Mouse (Mus musculus): ENCODE measurements around the gene Tgfb1i1. TPM values are rescaled to one million over a fixed set of nuclear protein-coding genes. Genes with fewer than 3 reads are reported as not detected.

Gene Tgfb1i1
- polyA plus RNA-seq, 1 experiment from 2014 or later, result 111 TPM

DNA sequence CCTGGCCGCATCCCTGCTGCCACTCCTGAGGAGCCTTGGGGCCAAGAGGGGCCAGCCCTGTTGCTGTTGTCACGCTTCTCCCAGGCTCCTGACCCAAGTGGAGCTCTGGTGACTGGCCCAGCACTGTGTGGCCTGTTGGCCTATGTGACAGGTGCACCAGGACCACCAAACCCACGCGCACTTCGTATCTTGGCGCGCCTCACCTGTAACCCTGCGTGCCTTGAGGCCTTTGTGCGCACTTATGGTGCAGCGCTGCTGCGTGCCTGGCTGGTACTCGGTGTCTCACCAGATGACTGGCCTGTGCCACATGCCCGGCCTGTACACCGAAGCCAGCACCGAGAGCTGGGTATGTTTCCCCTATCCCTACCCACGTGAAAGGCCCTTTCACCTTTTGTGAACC is 4.3 kb upstream of the Tgfb1i1 start:
- Histone ChIP-seq H3K4me3 (ENCODE audit: low read depth, low read length) (no peak overlapping the region), H3K27me3 (replicated peaks; ENCODE audit: control insufficient read depth, insufficient read depth, low read length) (no peaks in the 10 kb centered on the region), H3K9ac (ENCODE audit: low read depth, low read length) (no peak overlapping the region), H3K4me2 (replicated peaks; ENCODE audit: low read depth) (no peak overlapping the region), H3K4me1 (replicated peaks; ENCODE audit: control insufficient read depth, insufficient read depth, low read length) (no peaks in the 10 kb centered on the region), H3K27ac (ENCODE audit: low read depth, low read length) (no peak overlapping the region), H3K9me3 (ENCODE audit: control insufficient read depth) (no peaks in the 10 kb centered on the region), H3K36me3 (ENCODE audit: control insufficient read depth, insufficient read depth) (peaks cover 48% of the 10 kb centered on the region)
- WGBS, result 93% methylated on average over 16 of the region's 16 CpGs
- no peak for TF ChIP-seq CTCF (IDR thresholded peaks at IDR 0.05; ENCODE audit: low read depth)
- no peak for ATAC-seq

GRCm38 (mm10) chr7:128243921-128244320 is 2.7 kb upstream of the Tgfb1i1 start:
- Histone ChIP-seq H3K27ac (ENCODE audit: low read depth, low read length) (no peak overlapping the region), H3K4me3 (ENCODE audit: low read depth, low read length) (no peak overlapping the region), H3K4me2 (replicated peaks; ENCODE audit: low read depth) (no peak overlapping the region), H3K4me1 (replicated peaks; ENCODE audit: control insufficient read depth, insufficient read depth, low read length) (no peaks in the 10 kb centered on the region), H3K27me3 (replicated peaks; ENCODE audit: control insufficient read depth, insufficient read depth, low read length) (no peaks in the 10 kb centered on the region), H3K36me3 (ENCODE audit: control insufficient read depth, insufficient read depth) (peaks cover 48% of the 10 kb centered on the region), H3K9ac (ENCODE audit: low read depth, low read length) (no peak overlapping the region), H3K9me3 (ENCODE audit: control insufficient read depth) (no peaks in the 10 kb centered on the region)
- 74% methylated on average over 10 of the region's 10 CpGs for WGBS
- no peak for ATAC-seq
- TF ChIP-seq CTCF (IDR thresholded peaks at IDR 0.05; ENCODE audit: low read depth), result no peak

DNA sequence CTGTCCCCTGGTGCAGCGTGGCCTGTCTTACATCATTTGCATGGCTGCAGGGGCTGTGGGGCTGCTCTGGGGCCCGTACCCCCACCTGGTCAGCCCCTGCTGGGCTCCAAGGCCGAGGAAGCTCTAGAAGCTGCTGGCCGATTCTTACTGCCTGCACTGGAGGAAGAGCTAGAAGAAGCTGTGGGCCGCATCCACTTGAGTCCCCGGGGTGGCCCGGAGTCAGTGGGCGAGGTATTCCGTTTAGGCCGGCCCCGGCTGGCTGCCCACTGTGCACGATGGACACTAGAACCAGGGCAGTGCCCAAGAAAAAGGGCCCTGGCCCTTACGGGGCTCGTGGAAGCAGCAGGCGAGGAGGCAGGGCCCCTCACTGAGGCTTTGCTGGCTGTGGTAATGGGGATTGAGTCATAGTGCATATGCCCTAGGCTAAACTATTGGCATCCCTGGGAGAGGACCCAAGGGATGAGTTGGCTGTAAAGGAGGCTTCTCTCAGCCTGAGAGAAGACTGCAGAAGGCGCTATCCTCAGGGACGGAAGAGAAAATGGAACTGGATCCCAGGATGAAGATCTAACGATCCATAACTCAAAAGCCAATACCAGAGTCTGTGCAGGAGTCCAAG is 2.1 kb upstream of the Tgfb1i1 start:
- Histone ChIP-seq H3K27me3 (replicated peaks; ENCODE audit: control insufficient read depth, insufficient read depth, low read length) (no peaks in the 10 kb centered on the region), H3K36me3 (ENCODE audit: control insufficient read depth, insufficient read depth) (peaks cover 47% of the 10 kb centered on the region), H3K4me3 (ENCODE audit: low read depth, low read length) (no peak overlapping the region), H3K9me3 (ENCODE audit: control insufficient read depth) (no peaks in the 10 kb centered on the region), H3K4me1 (replicated peaks; ENCODE audit: control insufficient read depth, insufficient read depth, low read length) (no peaks in the 10 kb centered on the region), H3K4me2 (replicated peaks; ENCODE audit: low read depth) (no peak overlapping the region), H3K27ac (ENCODE audit: low read depth, low read length) (no peak overlapping the region), H3K9ac (ENCODE audit: low read depth, low read length) (no peak overlapping the region)
- TF ChIP-seq CTCF (IDR thresholded peaks at IDR 0.05; ENCODE audit: low read depth), result no peak
- ATAC-seq, result no peak
- WGBS, result 93% methylated on average over 18 of the region's 18 CpGs

DNA sequence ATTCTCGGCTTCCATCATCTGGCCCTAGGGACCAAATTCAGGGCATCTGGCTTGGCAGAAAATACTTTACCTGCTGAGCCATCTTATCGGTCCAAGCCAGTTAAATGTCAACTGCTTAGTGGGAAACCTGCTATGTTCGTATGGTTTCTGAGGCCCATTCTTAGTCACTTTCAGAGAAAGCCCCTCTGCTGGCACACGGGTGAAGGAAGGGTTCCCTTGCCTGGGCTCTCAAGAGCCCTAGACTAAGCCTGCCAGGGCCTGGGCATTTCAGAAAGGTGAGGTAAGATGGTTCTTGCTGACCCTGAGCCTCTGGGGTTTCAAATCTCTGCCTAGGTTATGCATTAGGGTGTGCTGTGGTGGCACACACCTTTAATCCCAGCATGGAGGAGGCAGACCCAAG is 1.1 kb upstream of the Tgfb1i1 start:
- no peaks in the 10 kb centered on the region for H3K27me3 ChIP-seq (replicated peaks; ENCODE audit: control insufficient read depth, insufficient read depth, low read length)
- TF ChIP-seq CTCF (IDR thresholded peaks at IDR 0.05; ENCODE audit: low read depth), result no peak
- H3K9me3 ChIP-seq (ENCODE audit: control insufficient read depth), result no peaks in the 10 kb centered on the region
- 0 out of 2 replicates have a peak, but pooled peaks cover 3% of the 10 kb centered on the region for H3K4me1 ChIP-seq (replicated peaks; ENCODE audit: control insufficient read depth, insufficient read depth, low read length)
- H3K4me3 ChIP-seq (ENCODE audit: low read depth, low read length), result no peak overlapping the region
- no peak overlapping the region for H3K9ac ChIP-seq (ENCODE audit: low read depth, low read length)
- no peak overlapping the region for H3K4me2 ChIP-seq (replicated peaks; ENCODE audit: low read depth)
- peaks cover 40% of the 10 kb centered on the region for H3K36me3 ChIP-seq (ENCODE audit: control insufficient read depth, insufficient read depth)
- ATAC-seq, result no peak
- WGBS, result 91% methylated on average over 4 of the region's 4 CpGs
- no peak overlapping the region for H3K27ac ChIP-seq (ENCODE audit: low read depth, low read length)

- H3K36me3 ChIP-seq (ENCODE audit: control insufficient read depth, insufficient read depth), result peaks cover 25% of the 10 kb centered on the region
- 0 out of 2 replicates have a peak, but pooled peaks cover 5% of the 10 kb centered on the region for H3K4me1 ChIP-seq (replicated peaks; ENCODE audit: control insufficient read depth, insufficient read depth, low read length)
- no peaks in the 10 kb centered on the region for H3K27me3 ChIP-seq (replicated peaks; ENCODE audit: control insufficient read depth, insufficient read depth, low read length)
- peak; percentile 85 for TF ChIP-seq CTCF (IDR thresholded peaks at IDR 0.05; ENCODE audit: low read depth)
- peak overlapping the region; percentile 65 for H3K9ac ChIP-seq (ENCODE audit: low read depth, low read length)
- ATAC-seq, result peak; percentile 50; the same call in 1 of the 2 replicates
- no peaks in the 10 kb centered on the region for H3K9me3 ChIP-seq (ENCODE audit: control insufficient read depth)
- H3K4me3 ChIP-seq (ENCODE audit: low read depth, low read length), result peak overlapping the region; percentile 56
- 2% methylated on average over 13 of the region's 13 CpGs for WGBS
- peak overlapping the region; percentile 69 for H3K27ac ChIP-seq (ENCODE audit: low read depth, low read length)
- peak overlapping the region; percentile 63 for H3K4me2 ChIP-seq (replicated peaks; ENCODE audit: low read depth)
Measured at GRCm38 (mm10) chr7:128247443-128247842, 831 bp downstream of the Tgfb1i1 start.

DNA sequence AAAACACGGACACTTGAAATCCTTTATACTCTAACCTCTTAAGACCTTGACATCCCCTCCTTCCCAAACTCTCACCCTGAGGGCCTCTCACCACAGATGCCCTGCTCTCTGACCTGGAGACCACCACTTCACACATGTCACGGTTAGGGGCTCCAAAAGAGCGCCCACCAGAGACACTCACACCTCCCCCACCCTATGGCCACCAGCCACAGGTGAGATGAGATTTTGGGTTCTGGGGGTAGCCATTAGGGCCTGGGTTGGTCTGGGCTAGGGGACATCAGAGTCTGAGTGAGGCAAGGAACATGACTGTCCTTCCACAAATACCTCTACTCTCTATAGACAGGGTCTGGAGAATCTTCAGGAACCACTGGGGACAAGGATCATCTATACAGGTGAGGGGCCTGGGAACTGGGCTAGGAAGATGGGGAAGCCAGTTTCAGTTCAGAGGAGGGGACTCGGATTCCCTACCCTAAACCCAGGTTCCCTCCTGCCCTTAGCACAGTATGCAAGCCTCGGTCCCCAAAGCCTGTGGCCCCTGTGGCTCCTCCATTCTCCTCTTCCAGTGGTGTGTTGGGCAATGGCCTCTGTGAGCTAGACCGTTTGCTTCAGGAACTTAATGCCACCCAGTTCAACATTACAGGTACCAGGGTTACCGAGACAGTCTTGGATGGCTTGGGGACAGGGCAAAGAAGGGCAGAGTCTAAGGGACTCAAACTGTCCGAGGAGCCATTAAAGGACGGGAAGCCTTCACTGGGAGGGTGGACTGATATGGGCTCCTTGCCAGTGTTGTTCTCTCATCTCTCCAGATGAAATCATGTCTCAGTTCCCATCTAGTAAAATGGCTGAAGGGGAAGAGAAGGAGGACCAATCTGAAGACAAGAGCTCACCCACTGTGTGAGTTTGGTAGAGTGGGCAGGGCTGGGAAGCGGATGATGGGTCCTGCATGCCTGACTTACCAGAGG is 1.8 kb downstream of the Tgfb1i1 start:
- no peak overlapping the region for H3K27ac ChIP-seq (ENCODE audit: low read depth, low read length)

More for the DNA sequence above, 1.8 kb downstream of the Tgfb1i1 start:
- peak overlapping the region; percentile 26; the same call in 1 of the 2 replicates for H3K9ac ChIP-seq (ENCODE audit: low read depth, low read length)
- 74% methylated on average over 10 of the region's 10 CpGs for WGBS
- H3K27me3 ChIP-seq (replicated peaks; ENCODE audit: control insufficient read depth, insufficient read depth, low read length), result no peaks in the 10 kb centered on the region
- peaks cover 28% of the 10 kb centered on the region for H3K36me3 ChIP-seq (ENCODE audit: control insufficient read depth, insufficient read depth)
- 0 out of 2 replicates have a peak, but pooled peaks cover 6% of the 10 kb centered on the region for H3K4me1 ChIP-seq (replicated peaks; ENCODE audit: control insufficient read depth, insufficient read depth, low read length)
- H3K4me3 ChIP-seq (ENCODE audit: low read depth, low read length), result peak overlapping the region; percentile 56
- TF ChIP-seq CTCF (IDR thresholded peaks at IDR 0.05; ENCODE audit: low read depth), result no peak
- H3K9me3 ChIP-seq (ENCODE audit: control insufficient read depth), result no peaks in the 10 kb centered on the region
- no peak for ATAC-seq
- H3K4me2 ChIP-seq (replicated peaks; ENCODE audit: low read depth), result peak overlapping the region; percentile 63
